Mouse (Mus musculus): Measurements from ENCODE around the gene Kcnq1. TPM values are rescaled to one million over a fixed set of nuclear protein-coding genes. Genes with fewer than 3 reads are reported as not detected.

Gene Kcnq1
- polyA plus RNA-seq, 1 experiment: 1.2 TPM

DNA sequence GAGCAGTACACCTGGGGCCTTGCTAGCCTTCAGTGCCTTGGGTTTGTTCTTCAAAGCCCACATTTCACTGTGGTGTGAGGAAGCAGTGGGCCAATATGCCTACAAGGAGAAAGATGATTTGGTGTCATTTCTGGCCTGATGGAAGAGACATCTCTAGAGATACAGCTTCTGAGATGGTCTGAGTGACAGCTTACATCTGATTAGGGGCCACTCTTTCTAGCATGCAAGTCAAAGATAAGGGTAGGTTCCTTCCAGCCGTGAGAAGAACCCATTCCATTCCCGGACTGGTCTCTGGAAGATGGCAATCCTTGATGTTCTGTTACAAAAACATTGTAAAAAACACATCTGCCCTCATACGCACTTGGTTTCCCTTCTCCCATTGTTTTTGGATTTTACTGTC, 63.2 kb downstream of the Kcnq1 start:
- H3K27ac ChIP-seq (ENCODE audit: insufficient read depth, low read length): no peak overlapping the region
- H3K4me1 ChIP-seq (ENCODE audit: control insufficient read depth, insufficient read depth, insufficient read length): no peaks in the 10 kb centered on the region
- H3K27me3 ChIP-seq (ENCODE audit: control insufficient read depth, insufficient read depth, low read length): no peaks in the 10 kb centered on the region
- H3K36me3 ChIP-seq (ENCODE audit: control insufficient read depth, insufficient read depth, low read length): no peaks in the 10 kb centered on the region
- no peak for DNase-seq (ENCODE audit: low read depth in 1 of 2, low spot score in 2 of 2)
- TF ChIP-seq CTCF (IDR thresholded peaks at IDR 0.05; ENCODE audit: extremely low read depth, insufficient read depth, insufficient read length, insufficient replicate concordance): no peak
- TF ChIP-seq POLR2A (IDR thresholded peaks at IDR 0.05; ENCODE audit: low read depth, low read length): no peak
- H3K4me3 ChIP-seq (ENCODE audit: extremely low read depth, insufficient read depth, insufficient read length): no peak overlapping the region
- WGBS: 88% methylated on average over 3 of the region's 3 CpGs

DNA sequence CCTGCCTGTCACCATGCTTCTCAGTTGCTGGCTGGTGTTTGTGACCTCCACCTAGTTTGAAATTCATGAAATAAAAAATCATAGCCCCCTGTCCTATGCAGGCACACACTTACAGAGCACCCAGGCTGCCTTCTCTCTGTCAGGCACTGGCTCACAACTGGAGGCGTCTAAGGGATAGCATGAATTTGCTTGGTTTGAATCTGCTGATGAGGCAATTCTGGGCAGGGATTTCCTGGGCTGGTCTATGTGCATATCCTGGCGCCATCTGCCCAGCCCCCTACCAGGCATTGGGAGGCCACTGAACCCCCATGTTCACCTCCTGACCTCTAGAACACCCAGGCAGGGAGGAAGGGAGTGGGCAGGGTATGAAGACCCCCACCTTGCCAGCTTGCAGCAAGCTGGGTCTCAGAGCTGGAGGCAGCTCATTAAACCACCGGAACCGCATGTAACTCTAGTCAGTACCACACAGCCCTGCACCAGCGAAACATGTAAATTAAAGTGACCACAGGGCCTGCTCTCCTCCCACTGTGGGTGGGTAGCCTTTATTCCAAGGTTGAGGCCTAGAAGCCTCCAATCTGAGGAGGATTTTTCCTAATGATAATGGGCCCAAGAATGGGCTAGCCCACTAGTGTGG, 66.9 kb downstream of the Kcnq1 start:
- Histone ChIP-seq H3K4me3 (ENCODE audit: extremely low read depth, insufficient read depth, insufficient read length) (no peak overlapping the region), H3K4me1 (ENCODE audit: control insufficient read depth, insufficient read depth, insufficient read length) (no peaks in the 10 kb centered on the region), H3K27ac (ENCODE audit: insufficient read depth, low read length) (no peak overlapping the region), H3K36me3 (ENCODE audit: control insufficient read depth, insufficient read depth, low read length) (no peaks in the 10 kb centered on the region), H3K27me3 (ENCODE audit: control insufficient read depth, insufficient read depth, low read length) (no peaks in the 10 kb centered on the region)
- DNase-seq (ENCODE audit: low read depth in 1 of 2, low spot score in 2 of 2): no peak
- WGBS: 68% methylated on average over 5 of the region's 5 CpGs
- no peak for TF ChIP-seq POLR2A (IDR thresholded peaks at IDR 0.05; ENCODE audit: low read depth, low read length)
- TF ChIP-seq CTCF (IDR thresholded peaks at IDR 0.05; ENCODE audit: extremely low read depth, insufficient read depth, insufficient read length, insufficient replicate concordance): no peak

DNA sequence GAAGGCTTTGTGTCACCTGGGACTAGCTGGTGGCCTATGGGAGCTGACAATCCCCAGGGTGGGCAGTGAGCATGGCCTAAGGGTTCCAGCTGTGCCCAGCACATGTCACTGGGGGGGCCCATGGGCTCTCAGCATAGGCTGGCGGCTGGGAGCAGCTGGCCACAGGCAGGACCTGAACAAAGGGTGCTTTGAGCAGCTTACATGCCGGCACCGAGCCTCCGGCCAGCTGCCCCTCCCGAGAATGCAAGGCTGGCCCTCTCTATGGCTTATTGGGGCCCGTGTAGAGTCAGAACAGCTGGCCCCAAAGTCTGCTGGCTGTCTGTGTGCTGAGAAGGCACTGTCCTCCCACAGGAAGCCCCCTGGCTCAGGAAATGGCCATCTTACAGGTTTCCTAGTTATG, 68.5 kb downstream of the Kcnq1 start:
- DNase-seq (ENCODE audit: low read depth in 1 of 2, low spot score in 2 of 2): no peak
- Histone ChIP-seq H3K4me3 (ENCODE audit: extremely low read depth, insufficient read depth, insufficient read length) (no peak overlapping the region), H3K27me3 (ENCODE audit: control insufficient read depth, insufficient read depth, low read length) (no peaks in the 10 kb centered on the region), H3K27ac (ENCODE audit: insufficient read depth, low read length) (no peak overlapping the region), H3K4me1 (ENCODE audit: control insufficient read depth, insufficient read depth, insufficient read length) (no peaks in the 10 kb centered on the region), H3K36me3 (ENCODE audit: control insufficient read depth, insufficient read depth, low read length) (no peaks in the 10 kb centered on the region)
- whole genome bisulfite sequencing: 88% methylated on average over 6 of the region's 6 CpGs
- no peak for TF ChIP-seq POLR2A (IDR thresholded peaks at IDR 0.05; ENCODE audit: low read depth, low read length)
- TF ChIP-seq CTCF (IDR thresholded peaks at IDR 0.05; ENCODE audit: extremely low read depth, insufficient read depth, insufficient read length, insufficient replicate concordance): no peak

DNA sequence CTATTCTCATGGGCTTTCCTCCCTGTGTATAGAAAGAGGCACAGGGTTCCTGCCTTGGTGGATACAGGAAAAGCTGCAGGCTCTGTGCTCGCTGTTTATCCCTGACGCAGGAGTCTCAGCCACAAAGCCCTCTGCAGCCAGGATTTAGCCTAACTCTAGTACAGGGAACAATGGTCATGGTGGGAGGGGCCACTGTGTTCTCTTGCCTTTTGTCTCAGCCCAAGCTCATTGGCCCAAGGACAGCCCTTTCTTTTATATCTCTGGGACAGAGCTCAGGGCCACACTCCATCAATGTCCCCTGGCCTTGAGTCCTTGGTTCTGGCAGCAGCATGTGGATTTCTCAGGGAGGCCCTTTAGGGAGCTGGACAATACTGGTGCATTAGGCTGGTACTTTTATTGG, 72.7 kb downstream of the Kcnq1 start:
- 90% methylated on average over 2 of the region's 2 CpGs for WGBS
- Histone ChIP-seq H3K27me3 (ENCODE audit: control insufficient read depth, insufficient read depth, low read length) (no peaks in the 10 kb centered on the region), H3K36me3 (ENCODE audit: control insufficient read depth, insufficient read depth, low read length) (no peaks in the 10 kb centered on the region), H3K4me3 (ENCODE audit: extremely low read depth, insufficient read depth, insufficient read length) (no peak overlapping the region), H3K4me1 (ENCODE audit: control insufficient read depth, insufficient read depth, insufficient read length) (no peaks in the 10 kb centered on the region), H3K27ac (ENCODE audit: insufficient read depth, low read length) (no peak overlapping the region)
- DNase-seq (ENCODE audit: low read depth in 1 of 2, low spot score in 2 of 2): no peak
- no peak for TF ChIP-seq POLR2A (IDR thresholded peaks at IDR 0.05; ENCODE audit: low read depth, low read length)
- no peak for TF ChIP-seq CTCF (IDR thresholded peaks at IDR 0.05; ENCODE audit: extremely low read depth, insufficient read depth, insufficient read length, insufficient replicate concordance)

DNA sequence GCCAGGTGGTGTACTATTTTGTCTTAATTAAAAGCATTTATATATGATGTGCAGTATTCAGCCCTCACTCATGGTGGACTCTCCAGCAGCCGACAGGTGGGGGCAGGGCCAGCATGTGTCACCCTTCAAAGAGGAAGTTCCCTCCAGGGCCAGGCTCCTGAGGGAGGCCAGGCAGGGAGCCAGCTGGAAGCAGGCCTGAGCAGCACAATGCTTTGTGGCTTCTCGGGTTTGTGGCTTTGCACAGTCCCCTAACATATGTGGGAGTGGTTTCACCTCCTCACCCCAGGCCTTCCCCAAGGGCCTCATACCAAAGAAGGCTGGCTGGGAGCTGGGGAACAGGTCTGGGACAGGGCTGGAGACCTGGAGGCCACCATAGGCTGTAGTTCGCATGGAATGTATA, 74.6 kb downstream of the Kcnq1 start:
- Histone ChIP-seq H3K27ac (ENCODE audit: insufficient read depth, low read length) (no peak overlapping the region), H3K36me3 (ENCODE audit: control insufficient read depth, insufficient read depth, low read length) (no peaks in the 10 kb centered on the region), H3K4me3 (ENCODE audit: extremely low read depth, insufficient read depth, insufficient read length) (no peak overlapping the region), H3K27me3 (ENCODE audit: control insufficient read depth, insufficient read depth, low read length) (no peaks in the 10 kb centered on the region), H3K4me1 (ENCODE audit: control insufficient read depth, insufficient read depth, insufficient read length) (no peaks in the 10 kb centered on the region)
- 3% methylated on average over 3 of the region's 3 CpGs for WGBS
- no peak for TF ChIP-seq POLR2A (IDR thresholded peaks at IDR 0.05; ENCODE audit: low read depth, low read length)
- no peak for TF ChIP-seq CTCF (IDR thresholded peaks at IDR 0.05; ENCODE audit: extremely low read depth, insufficient read depth, insufficient read length, insufficient replicate concordance)
- no peak for DNase-seq (ENCODE audit: low read depth in 1 of 2, low spot score in 2 of 2)

DNA sequence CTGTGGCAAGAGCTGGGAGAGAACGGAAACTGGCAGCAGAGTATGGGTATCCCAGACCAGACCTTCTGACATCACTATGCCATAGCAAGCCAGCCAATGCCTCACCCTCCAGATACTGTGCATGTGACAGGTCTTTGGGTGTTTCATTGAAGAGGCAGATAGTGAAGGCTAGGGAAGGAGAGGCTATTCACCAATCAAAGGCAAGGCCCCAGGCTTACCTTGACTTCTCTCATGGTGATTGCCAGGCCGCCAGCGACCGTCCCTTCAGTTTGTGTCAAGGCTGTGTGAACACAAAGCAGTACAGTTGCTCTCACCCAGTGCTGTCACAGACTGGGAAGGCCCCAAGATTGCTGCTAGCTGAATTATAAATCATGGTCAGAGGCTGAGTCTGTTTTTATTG, 75.1 kb downstream of the Kcnq1 start:
- Histone ChIP-seq H3K36me3 (ENCODE audit: control insufficient read depth, insufficient read depth, low read length) (no peaks in the 10 kb centered on the region), H3K27ac (ENCODE audit: insufficient read depth, low read length) (no peak overlapping the region), H3K4me1 (ENCODE audit: control insufficient read depth, insufficient read depth, insufficient read length) (no peaks in the 10 kb centered on the region), H3K27me3 (ENCODE audit: control insufficient read depth, insufficient read depth, low read length) (no peaks in the 10 kb centered on the region), H3K4me3 (ENCODE audit: extremely low read depth, insufficient read depth, insufficient read length) (no peak overlapping the region)
- no peak for DNase-seq (ENCODE audit: low read depth in 1 of 2, low spot score in 2 of 2)
- TF ChIP-seq CTCF (IDR thresholded peaks at IDR 0.05; ENCODE audit: extremely low read depth, insufficient read depth, insufficient read length, insufficient replicate concordance): no peak
- WGBS: 76% methylated on average over 4 of the region's 4 CpGs

DNA sequence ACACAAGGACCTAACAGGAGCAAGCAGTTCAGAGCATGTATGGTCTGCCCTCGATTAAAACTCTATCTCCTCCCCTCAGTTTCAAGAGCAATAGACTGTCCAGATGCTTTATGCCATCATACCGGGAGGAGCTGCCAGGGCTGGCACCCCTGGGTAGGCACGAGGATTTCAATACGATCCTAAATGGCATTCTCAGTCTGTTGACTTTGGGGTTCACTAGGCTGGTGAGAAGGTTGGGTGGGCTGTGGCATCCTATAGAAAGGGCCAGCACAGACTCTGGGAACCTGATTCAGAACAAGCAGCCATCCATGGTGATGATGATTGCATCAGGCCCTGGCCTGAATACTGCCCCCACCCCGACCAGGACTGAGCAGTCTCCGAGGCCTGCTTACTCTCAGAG, 79.3 kb downstream of the Kcnq1 start:
- DNase-seq (ENCODE audit: low read depth in 1 of 2, low spot score in 2 of 2): no peak
- Histone ChIP-seq H3K4me3 (ENCODE audit: extremely low read depth, insufficient read depth, insufficient read length) (no peak overlapping the region), H3K36me3 (ENCODE audit: control insufficient read depth, insufficient read depth, low read length) (no peaks in the 10 kb centered on the region), H3K27ac (ENCODE audit: insufficient read depth, low read length) (no peak overlapping the region), H3K27me3 (ENCODE audit: control insufficient read depth, insufficient read depth, low read length) (no peaks in the 10 kb centered on the region), H3K4me1 (ENCODE audit: control insufficient read depth, insufficient read depth, insufficient read length) (no peaks in the 10 kb centered on the region)
- TF ChIP-seq POLR2A (IDR thresholded peaks at IDR 0.05; ENCODE audit: low read depth, low read length): no peak
- TF ChIP-seq CTCF (IDR thresholded peaks at IDR 0.05; ENCODE audit: extremely low read depth, insufficient read depth, insufficient read length, insufficient replicate concordance): no peak
- WGBS: 84% methylated on average over 6 of the region's 6 CpGs
